Mouse (Mus musculus): ENCODE measurements around the gene Prss54. TPM values are rescaled to one million over a fixed set of nuclear protein-coding genes. Genes with fewer than 3 reads are reported as not detected.
"Not testable (repeated sequence)": the region's sequence is repeated elsewhere in the genome, so short reads cannot be mapped to it uniquely, and the experiment has no call there.

Gene Prss54
- polyA plus RNA-seq (2016; fragmentation: Nextera tagmentation; extraction: Ambion mirVana) = not detected in 2 replicates

DNA sequence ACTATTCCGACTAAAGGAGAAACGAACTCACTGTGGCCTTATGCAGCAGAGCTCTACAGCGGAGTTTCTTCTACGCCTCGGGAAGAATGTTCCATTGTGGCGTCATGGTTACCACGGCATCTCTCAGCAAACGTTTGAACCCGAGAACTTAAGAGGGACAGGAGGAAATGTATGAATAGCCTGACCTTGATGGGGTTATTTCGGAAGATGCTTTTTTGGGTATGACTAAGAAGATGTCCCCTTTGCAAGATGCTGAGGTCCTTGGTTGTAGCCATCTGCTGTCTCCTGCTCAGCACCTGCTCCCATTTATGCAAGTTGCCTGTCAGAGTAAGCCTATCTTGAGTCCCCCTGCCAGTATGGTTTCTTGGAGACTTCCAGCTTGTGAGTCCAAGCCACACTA, at the start of gene Prss54:
TSS of gene Prss54 (minus strand) at position 101 of the 400 bp plus-strand sequence.
- WGBS = 86% methylated on average over 10 of the region's 10 CpGs
- H3K4me1 ChIP-seq = no peaks in the 10 kb centered on the region
- H3K36me3 ChIP-seq = no peaks in the 10 kb centered on the region
- no peak within 1 kb of the TSS for H3K27ac ChIP-seq
- no peak for DNase-seq (ENCODE audit: low spot score)
- no peaks in the 10 kb centered on the region for H3K9me3 ChIP-seq
- H3K4me3 ChIP-seq = no peak within 1 kb of the TSS
- no peaks in the 10 kb centered on the region for H3K27me3 ChIP-seq (ENCODE audit: insufficient read depth, poor library complexity, severe bottlenecking)

- WGBS = 79% methylated on average over 2 of the region's 2 CpGs
- peaks cover 3% of the 10 kb centered on the region; the same call in 1 of the 2 replicates for H3K4me1 ChIP-seq
- no peaks in the 10 kb centered on the region for H3K36me3 ChIP-seq
- H3K27me3 ChIP-seq (ENCODE audit: insufficient read depth, poor library complexity, severe bottlenecking) = 0 out of 2 replicates have a peak, but pooled peaks cover 14% of the 10 kb centered on the region
- H3K27ac ChIP-seq = no peak overlapping the region
- no peak for DNase-seq (ENCODE audit: low spot score)
- no peak overlapping the region for H3K4me3 ChIP-seq
- no peaks in the 10 kb centered on the region for H3K9me3 ChIP-seq
These were observed 48.7 kb upstream of the Prss54 start for GRCm38 (mm10) chr8:95624833-95625232.

- Histone ChIP-seq H3K9me3 (no peaks in the 10 kb centered on the region), H3K36me3 (no peaks in the 10 kb centered on the region), H3K27ac (no peak overlapping the region), H3K4me3 (no peak overlapping the region), H3K27me3 (ENCODE audit: insufficient read depth, poor library complexity, severe bottlenecking) (0 out of 2 replicates have a peak, but pooled peaks cover 4% of the 10 kb centered on the region), H3K4me1 (peaks cover 3% of the 10 kb centered on the region; the same call in 1 of the 2 replicates)
- DNase-seq (ENCODE audit: low spot score) = no peak
- 86% methylated on average over 2 of the region's 2 CpGs for WGBS
These were observed 43.9 kb upstream of the Prss54 start for GRCm38 (mm10) chr8:95620046-95620445.

- H3K27ac ChIP-seq = no peak overlapping the region
- no peaks in the 10 kb centered on the region for H3K36me3 ChIP-seq
- no peak overlapping the region for H3K4me3 ChIP-seq
- no peaks in the 10 kb centered on the region for H3K9me3 ChIP-seq
- DNase-seq (ENCODE audit: low spot score) = no peak
- H3K4me1 ChIP-seq = peaks cover 14% of the 10 kb centered on the region
- H3K27me3 ChIP-seq (ENCODE audit: insufficient read depth, poor library complexity, severe bottlenecking) = peaks cover 8% of the 10 kb centered on the region; the same call in 1 of the 2 replicates
- WGBS = 83% methylated on average over 7 of the region's 7 CpGs
These were observed 40.2 kb upstream of the Prss54 start for GRCm38 (mm10) chr8:95616383-95616782.

- 67% methylated on average over 5 of the region's 5 CpGs for WGBS
- Histone ChIP-seq H3K4me1 (peaks cover 19% of the 10 kb centered on the region), H3K36me3 (no peaks in the 10 kb centered on the region), H3K27me3 (ENCODE audit: insufficient read depth, poor library complexity, severe bottlenecking) (peaks cover 8% of the 10 kb centered on the region; the same call in 1 of the 2 replicates), H3K9me3 (no peaks in the 10 kb centered on the region), H3K4me3 (peak overlapping the region; percentile 31; the same call in 1 of the 2 replicates), H3K27ac (0 out of 2 replicates have a peak overlapping the region, but pooled peaks have one; percentile 52)
- DNase-seq (ENCODE audit: low spot score) = no peak
These were observed 35.6 kb upstream of the Prss54 start for GRCm38 (mm10) chr8:95611769-95612168.

GRCm38 (mm10) chr8:95610749-95611148, 34.6 kb upstream of the Prss54 start:
- no peak for DNase-seq (ENCODE audit: low spot score)
- Histone ChIP-seq H3K36me3 (no peaks in the 10 kb centered on the region), H3K27ac (no peak overlapping the region), H3K4me1 (peaks cover 19% of the 10 kb centered on the region), H3K4me3 (no peak overlapping the region), H3K9me3 (no peaks in the 10 kb centered on the region), H3K27me3 (ENCODE audit: insufficient read depth, poor library complexity, severe bottlenecking) (peaks cover 8% of the 10 kb centered on the region; the same call in 1 of the 2 replicates)
- WGBS = 79% methylated on average over 14 of the region's 14 CpGs

DNA sequence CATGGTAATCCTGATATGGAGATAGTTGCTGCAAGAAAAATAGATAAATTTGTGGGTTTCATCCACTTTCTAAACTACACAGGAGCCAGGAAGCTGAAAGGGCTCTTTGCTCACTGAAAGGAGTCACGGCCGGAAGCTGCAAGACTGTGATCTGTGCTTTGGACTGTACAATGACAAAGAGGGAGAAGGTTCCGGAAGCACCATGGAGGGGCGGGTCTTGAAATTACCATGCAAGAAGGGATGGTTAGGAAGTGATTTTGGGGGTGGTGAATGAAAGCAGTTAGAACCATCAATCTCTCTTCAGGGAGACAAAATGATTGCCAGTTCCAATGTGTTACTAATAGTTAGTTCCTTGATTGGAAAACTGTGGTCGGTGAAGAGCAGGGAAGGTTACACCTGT, 33.3 kb upstream of the Prss54 start:
- DNase-seq (ENCODE audit: low spot score) = no peak
- Histone ChIP-seq H3K4me3 (no peak overlapping the region), H3K36me3 (no peaks in the 10 kb centered on the region), H3K9me3 (no peaks in the 10 kb centered on the region), H3K27me3 (ENCODE audit: insufficient read depth, poor library complexity, severe bottlenecking) (peaks cover 8% of the 10 kb centered on the region; the same call in 1 of the 2 replicates), H3K4me1 (peaks cover 19% of the 10 kb centered on the region), H3K27ac (no peak overlapping the region)
- 81% methylated on average over 5 of the region's 5 CpGs for WGBS

DNA sequence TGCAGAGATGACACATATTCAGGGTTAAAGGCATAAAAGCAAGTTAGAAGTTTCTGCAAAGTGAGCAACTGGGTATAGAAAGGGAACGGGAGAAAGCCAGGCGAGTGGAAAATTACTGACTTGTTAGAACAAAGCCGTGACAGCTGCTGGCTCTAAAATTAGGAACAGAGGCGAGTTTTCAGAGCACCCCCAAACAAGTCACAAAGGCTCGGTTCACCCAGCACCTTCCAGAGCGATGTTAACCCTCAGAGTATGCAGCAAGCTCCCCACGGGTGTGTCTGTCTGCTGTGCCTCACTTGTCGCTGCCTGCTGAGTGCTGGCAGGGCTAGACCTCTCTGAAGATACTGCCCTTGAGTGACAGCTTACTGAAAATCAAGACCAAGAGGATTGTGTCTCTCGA, 31.1 kb upstream of the Prss54 start:
- Histone ChIP-seq H3K27me3 (ENCODE audit: insufficient read depth, poor library complexity, severe bottlenecking) (no peaks in the 10 kb centered on the region), H3K27ac (peak overlapping the region; percentile 65), H3K9me3 (no peaks in the 10 kb centered on the region), H3K36me3 (no peaks in the 10 kb centered on the region), H3K4me3 (no peak overlapping the region), H3K4me1 (peaks cover 9% of the 10 kb centered on the region)
- no peak for DNase-seq (ENCODE audit: low spot score)
- 34% methylated on average over 9 of the region's 9 CpGs for WGBS

DNA sequence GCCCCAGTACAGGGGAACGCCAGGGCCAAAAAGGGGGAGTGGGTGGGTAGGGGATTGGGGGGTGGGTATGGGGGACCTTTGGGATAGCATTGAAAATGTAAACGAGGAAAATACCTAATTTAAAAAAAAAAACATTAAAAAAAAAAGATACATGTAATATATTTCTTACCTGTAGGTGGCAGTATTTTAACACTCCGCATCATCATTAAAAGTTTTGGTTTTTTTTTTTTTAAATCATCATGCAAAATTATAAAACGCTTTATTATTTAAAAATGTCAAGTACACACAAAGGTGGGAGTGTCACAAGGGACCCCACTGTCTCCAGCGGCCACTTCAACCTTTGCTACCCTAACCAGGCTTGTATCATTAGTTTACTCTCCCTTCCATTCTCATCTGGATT, 30.4 kb upstream of the Prss54 start:
- 23% methylated on average over 4 of the region's 5 CpGs for WGBS
- H3K27ac ChIP-seq = peak overlapping the region; percentile 65; the same call in 1 of the 2 replicates
- not testable (repeated sequence) for DNase-seq (ENCODE audit: low spot score); H3K36me3 ChIP-seq; H3K27me3 ChIP-seq (ENCODE audit: insufficient read depth, poor library complexity, severe bottlenecking); H3K4me3 ChIP-seq; H3K4me1 ChIP-seq; H3K9me3 ChIP-seq

GRCm38 (mm10) chr8:95602168-95602567, 26.0 kb upstream of the Prss54 start:
- no peaks in the 10 kb centered on the region for H3K9me3 ChIP-seq
- H3K36me3 ChIP-seq = no peaks in the 10 kb centered on the region
- WGBS = 66% methylated on average over 2 of the region's 2 CpGs
- DNase-seq (ENCODE audit: low spot score) = no peak
- H3K27ac ChIP-seq = no peak overlapping the region
- H3K27me3 ChIP-seq (ENCODE audit: insufficient read depth, poor library complexity, severe bottlenecking) = no peaks in the 10 kb centered on the region
- H3K4me1 ChIP-seq = 0 out of 2 replicates have a peak, but pooled peaks cover 3% of the 10 kb centered on the region
- H3K4me3 ChIP-seq = no peak overlapping the region

DNA sequence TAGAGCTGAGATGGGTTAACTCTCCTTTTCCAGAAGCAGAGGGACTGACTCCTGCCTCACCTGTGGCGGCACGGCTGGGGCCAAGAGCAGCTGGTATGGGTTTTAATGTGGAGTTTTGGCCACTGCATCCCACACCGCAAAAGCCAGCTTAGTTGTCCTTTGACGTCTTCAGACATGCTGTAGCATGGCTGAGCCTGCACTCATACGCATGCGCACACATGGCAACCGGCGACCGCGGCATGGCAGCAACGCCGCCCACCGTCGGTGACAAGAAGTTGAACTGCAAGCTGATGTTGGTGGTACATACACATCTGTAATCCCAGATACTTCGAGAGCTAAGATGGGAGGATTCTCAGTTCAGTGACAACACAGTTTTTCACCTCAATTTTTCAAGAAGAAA, 25.2 kb upstream of the Prss54 start:
- H3K27me3 ChIP-seq (ENCODE audit: insufficient read depth, poor library complexity, severe bottlenecking) = no peaks in the 10 kb centered on the region
- no peaks in the 10 kb centered on the region for H3K9me3 ChIP-seq
- H3K4me1 ChIP-seq = peaks cover 10% of the 10 kb centered on the region; the same call in 1 of the 2 replicates
- DNase-seq (ENCODE audit: low spot score) = no peak
- no peaks in the 10 kb centered on the region for H3K36me3 ChIP-seq
- H3K4me3 ChIP-seq = no peak overlapping the region
- 67% methylated on average over 15 of the region's 15 CpGs for WGBS
- H3K27ac ChIP-seq = no peak overlapping the region

DNA sequence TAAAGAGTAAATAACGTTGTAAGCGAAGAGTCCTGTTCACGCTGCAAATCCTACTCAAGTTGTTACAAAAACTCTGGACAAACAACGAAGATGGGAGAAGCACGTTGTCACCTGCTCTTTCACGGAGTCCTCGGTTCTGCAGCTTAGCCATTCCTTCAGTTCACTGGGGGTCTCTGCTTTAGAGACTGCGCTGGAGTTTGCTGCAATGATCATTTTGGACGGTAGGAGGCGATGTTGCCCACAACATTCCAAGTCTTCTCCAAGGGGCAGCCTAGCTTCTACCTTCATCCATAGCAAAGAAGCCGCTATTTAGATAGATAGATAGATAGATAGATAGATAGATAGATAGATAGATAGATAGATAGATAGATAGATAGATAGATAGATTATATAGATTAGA, 23.7 kb upstream of the Prss54 start:
- Histone ChIP-seq H3K36me3 (no peaks in the 10 kb centered on the region), H3K4me3 (peak overlapping the region; percentile 29; the same call in 1 of the 2 replicates), H3K4me1 (peaks cover 21% of the 10 kb centered on the region; the same call in 1 of the 2 replicates), H3K27ac (peak overlapping the region; percentile 16; the same call in 1 of the 2 replicates), H3K9me3 (no peaks in the 10 kb centered on the region), H3K27me3 (ENCODE audit: insufficient read depth, poor library complexity, severe bottlenecking) (no peaks in the 10 kb centered on the region)
- peak; percentile 83 for DNase-seq (ENCODE audit: low spot score)
- WGBS = 9% methylated on average over 11 of the region's 11 CpGs

GRCm38 (mm10) chr8:95596841-95597241, 20.7 kb upstream of the Prss54 start:
- Histone ChIP-seq H3K4me1 (peaks cover 21% of the 10 kb centered on the region; the same call in 1 of the 2 replicates), H3K4me3 (0 out of 2 replicates have a peak overlapping the region, but pooled peaks have one; percentile 22), H3K27me3 (ENCODE audit: insufficient read depth, poor library complexity, severe bottlenecking) (no peaks in the 10 kb centered on the region), H3K27ac (peak overlapping the region; percentile 90), H3K9me3 (no peaks in the 10 kb centered on the region), H3K36me3 (no peaks in the 10 kb centered on the region)
- peak; percentile 93 for DNase-seq (ENCODE audit: low spot score)
- 23% methylated on average over 4 of the region's 4 CpGs for WGBS

- peaks cover 21% of the 10 kb centered on the region; the same call in 1 of the 2 replicates for H3K4me1 ChIP-seq
- no peak overlapping the region for H3K4me3 ChIP-seq
- H3K27ac ChIP-seq = peak overlapping the region; percentile 90
- H3K27me3 ChIP-seq (ENCODE audit: insufficient read depth, poor library complexity, severe bottlenecking) = no peaks in the 10 kb centered on the region
- WGBS = 82% methylated on average over 14 of the region's 14 CpGs
- H3K36me3 ChIP-seq = no peaks in the 10 kb centered on the region
- DNase-seq (ENCODE audit: low spot score) = no peak
- H3K9me3 ChIP-seq = no peaks in the 10 kb centered on the region
These were observed 19.0 kb upstream of the Prss54 start for GRCm38 (mm10) chr8:95595131-95595530.

Measured in heart, embryonic 10.5 days (tissue).